In genomic region chr1:43769348-43769747, GRCm38 (mm10) we compare ENCODE assay signal across 18 mouse cellular contexts. TPM values are rescaled to one million over a fixed set of nuclear protein-coding genes. Genes with fewer than 3 reads are reported as not detected.
"Had no signal": no experiment of that assay in that cellular context is flagged by ENCODE, and none has a peak within 500 bp of the region (broad histone marks: within the 10 kb centered on the region; RNA-seq: fewer than 3 reads in every experiment).

No protein-coding gene starts in this region.

- H3K27ac ChIP-seq: lung, embryonic 15.5 days; macrophage; midbrain, embryonic 13.5 days; midbrain, embryonic 15.5 days; neural tube, embryonic 12.5 days; stomach, embryonic 15.5 days; stomach, postnatal 0 days had no signal

- H3K9ac ChIP-seq: liver, postnatal 0 days; lung, embryonic 15.5 days; midbrain, embryonic 13.5 days; midbrain, embryonic 15.5 days; neural tube, embryonic 12.5 days; stomach, embryonic 15.5 days had no signal

- ATAC-seq: liver, postnatal 0 days; lung, postnatal 0 days; midbrain, embryonic 13.5 days had no signal

- H3K4me3 ChIP-seq: lung, embryonic 15.5 days; megakaryocyte, embryonic 14.5 days; midbrain, embryonic 13.5 days; midbrain, embryonic 15.5 days; neural tube, embryonic 12.5 days; stomach, embryonic 15.5 days had no signal

- H3K9me3 ChIP-seq: lung, embryonic 15.5 days; megakaryocyte, embryonic 14.5 days; midbrain, embryonic 13.5 days; midbrain, embryonic 15.5 days; neural tube, embryonic 12.5 days; stomach, embryonic 15.5 days had no signal

- H3K4me1 ChIP-seq: lung, embryonic 15.5 days; midbrain, embryonic 13.5 days; midbrain, embryonic 15.5 days; neural tube, embryonic 12.5 days; stomach, embryonic 15.5 days had no signal

- DNase-seq: liver, postnatal 0 days; lung, adult 2 months; lung, postnatal 14 days; lung, postnatal 36 days; right cerebral cortex, postnatal 14 days had no signal

- H3K4me2 ChIP-seq: lung, embryonic 15.5 days; midbrain, embryonic 11.5 days; midbrain, embryonic 13.5 days; midbrain, embryonic 15.5 days; neural tube, embryonic 12.5 days; stomach, embryonic 15.5 days had no signal

- H3K27me3 ChIP-seq: lung, embryonic 15.5 days; megakaryocyte, embryonic 14.5 days; midbrain, embryonic 13.5 days; midbrain, embryonic 15.5 days; neural tube, embryonic 12.5 days; stomach, embryonic 15.5 days had no signal

RNA-seq across cellular contexts. Expression of gene 1500015O10Rik, which starts 38.9 kb away (rescaled TPM):
- total RNA-seq: megakaryocyte progenitor cell, adult 5-6 weeks; monocyte, adult 5-6 weeks; neutrophil, adult 5-6 weeks had no signal
- polyA plus RNA-seq: macrophage had no signal
